Mouse (Mus musculus) embryonic fibroblast, embryonic 13.5 days (primary cell): ENCODE data around the gene Chst3. TPM values are rescaled to one million over a fixed set of nuclear protein-coding genes. Genes with fewer than 3 reads are reported as not detected.
A peak's percentile ranks its signal among the peaks of the same experiment; 100 is the strongest.

Source experiments
- H3K27ac ChIP-seq: 2 replicates; pipeline ENCODE4 v1.5.1; 2012; ENCODE audit warnings: low read length, control low read depth, inconsistent platforms; ENCODE audit not compliant: insufficient read depth
- H3K4me1 ChIP-seq: 2 replicates; pipeline ENCODE4 v1.6.1; 2011; ENCODE audit warnings: low read length; ENCODE audit not compliant: control insufficient read depth, insufficient read depth
- H3K4me3 ChIP-seq: 2 replicates; pipeline ENCODE4 v1.5.1; 2011; ENCODE audit warnings: mild to moderate bottlenecking, control low read depth, low read length; ENCODE audit not compliant: insufficient read depth
- CTCF ChIP-seq: IDR thresholded peaks from 2 replicates; pipeline ENCODE4 v1.5.1; 2011; ENCODE audit warnings: mild to moderate bottlenecking, control low read depth, low read length, moderate library complexity, borderline replicate concordance; ENCODE audit not compliant: insufficient read depth
- POLR2A ChIP-seq: IDR thresholded peaks from 2 replicates; pipeline ENCODE4 v1.6.1; 2011; ENCODE audit warnings: low read depth, mild to moderate bottlenecking, control low read depth, low read length, moderate library complexity
- polyA plus RNA-seq: library from polyadenylated mRNA; stranded (reverse); fragments of >200 nt; gene quantifications from 2 replicates; pipeline ENCODE4 v1.2.4, GENCODE M21; 2011; ENCODE audit warnings: low read depth; ENCODE audit not compliant: missing spikeins, insufficient read length

Chst3 gene
- polyA plus RNA-seq, 1 experiment, result 0.63 TPM

GRCm38 (mm10) chr10:60215077-60215960 is 3.7 kb downstream of the Chst3 start:
- Histone ChIP-seq H3K4me3 (no peak overlapping the region), H3K4me1 (no peaks in the 10 kb centered on the region; the same call in 1 of the 2 replicates), H3K27ac (no peak overlapping the region)
- TF ChIP-seq CTCF (no peak), POLR2A (no peak)

DNA sequence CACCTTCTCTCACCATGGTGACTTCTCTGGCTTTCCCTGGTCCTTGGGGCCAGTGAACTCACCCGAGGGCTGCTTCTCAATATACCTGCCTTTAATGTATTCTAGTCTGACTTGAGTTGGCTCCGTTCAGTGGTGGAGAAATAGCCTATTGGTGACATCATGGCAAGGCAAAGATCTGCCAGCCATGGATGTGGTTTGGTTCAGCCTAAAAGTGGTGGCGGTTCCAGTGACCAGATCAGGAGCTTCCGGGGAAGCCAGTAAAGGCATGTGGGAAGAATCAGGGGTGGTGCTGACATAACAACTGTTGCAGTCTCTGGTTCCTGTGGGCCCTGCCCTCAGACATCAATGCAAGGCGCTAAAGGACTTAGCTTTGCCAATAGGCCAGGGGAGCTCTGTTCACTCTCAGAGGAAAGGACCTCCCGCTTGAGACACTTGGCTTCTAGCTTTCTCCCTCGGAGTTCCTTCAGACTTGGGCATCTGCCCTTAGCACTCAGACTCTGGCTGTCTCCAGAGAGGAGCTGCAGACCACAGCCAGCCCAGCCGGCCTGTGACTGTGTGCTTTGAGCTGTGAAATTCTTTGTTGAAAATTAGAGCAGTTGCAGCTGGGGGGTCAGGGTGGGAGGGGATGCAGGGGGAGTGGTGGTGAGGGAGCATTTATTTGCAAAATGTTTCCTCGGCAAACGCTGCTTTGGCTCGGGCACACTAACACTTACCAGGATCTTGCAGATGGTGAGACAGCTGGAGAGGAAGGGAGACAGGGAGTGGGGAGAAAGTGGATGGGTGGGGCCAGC is 6.3 kb downstream of the Chst3 start:
- no peak for TF ChIP-seq CTCF
- no peak for TF ChIP-seq POLR2A
- no peak overlapping the region for H3K4me3 ChIP-seq
- peaks cover 5% of the 10 kb centered on the region for H3K4me1 ChIP-seq
- no peak overlapping the region for H3K27ac ChIP-seq

DNA sequence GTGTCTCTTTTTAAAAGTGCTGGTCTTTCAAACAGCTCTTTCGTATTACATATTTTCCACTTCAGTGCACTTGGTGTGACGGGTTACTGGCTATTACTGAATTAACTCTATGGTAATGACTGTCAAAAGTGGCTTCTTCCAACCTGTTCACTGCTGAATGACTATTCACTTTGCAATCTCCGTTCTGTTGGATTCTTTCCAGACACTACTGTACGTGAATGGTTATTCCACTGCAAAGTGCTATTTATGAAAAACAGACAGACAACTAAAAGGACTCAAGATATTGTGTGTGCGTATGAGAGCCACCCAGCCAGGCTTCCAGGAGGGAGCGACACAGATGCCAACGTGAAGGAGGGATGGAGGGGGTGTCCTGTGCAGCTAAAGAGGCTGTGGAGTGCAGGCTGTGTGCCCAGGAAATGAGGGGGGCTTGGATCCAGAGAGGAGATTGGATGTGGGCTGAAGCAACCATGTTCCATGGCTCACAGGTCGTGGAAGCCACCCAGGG is 7.5 kb downstream of the Chst3 start:
- TF ChIP-seq POLR2A, result no peak
- TF ChIP-seq CTCF, result no peak
- Histone ChIP-seq H3K4me1 (peaks cover 5% of the 10 kb centered on the region), H3K4me3 (no peak overlapping the region), H3K27ac (no peak overlapping the region)

- Histone ChIP-seq H3K4me1 (peaks cover 5% of the 10 kb centered on the region), H3K4me3 (no peak overlapping the region), H3K27ac (no peak overlapping the region)
- no peak for TF ChIP-seq POLR2A
- no peak for TF ChIP-seq CTCF
Observed at GRCm38 (mm10) chr10:60210468-60210867, 8.6 kb downstream of the Chst3 start.

- peaks cover 5% of the 10 kb centered on the region for H3K4me1 ChIP-seq
- H3K4me3 ChIP-seq, result no peak overlapping the region
- peak overlapping the region; percentile 12; the same call in 1 of the 2 replicates for H3K27ac ChIP-seq
- TF ChIP-seq CTCF (no peak), POLR2A (no peak)
Observed at GRCm38 (mm10) chr10:60209237-60209636, 9.8 kb downstream of the Chst3 start.

- no peak for TF ChIP-seq CTCF
- TF ChIP-seq POLR2A, result no peak
- H3K4me1 ChIP-seq, result peaks cover 5% of the 10 kb centered on the region
- no peak overlapping the region for H3K27ac ChIP-seq
- no peak overlapping the region for H3K4me3 ChIP-seq
Observed at GRCm38 (mm10) chr10:60207166-60207705, 11.8 kb downstream of the Chst3 start.

GRCm38 (mm10) chr10:60205601-60206241 is 13.3 kb downstream of the Chst3 start:
- H3K4me3 ChIP-seq, result no peak overlapping the region
- TF ChIP-seq CTCF, result no peak
- TF ChIP-seq POLR2A, result no peak
- H3K4me1 ChIP-seq, result peaks cover 5% of the 10 kb centered on the region
- H3K27ac ChIP-seq, result no peak overlapping the region

GRCm38 (mm10) chr10:60202785-60203184 is 16.3 kb downstream of the Chst3 start:
- no peak overlapping the region for H3K4me3 ChIP-seq
- H3K27ac ChIP-seq, result no peak overlapping the region
- TF ChIP-seq CTCF (no peak), POLR2A (no peak)
- no peaks in the 10 kb centered on the region for H3K4me1 ChIP-seq

DNA sequence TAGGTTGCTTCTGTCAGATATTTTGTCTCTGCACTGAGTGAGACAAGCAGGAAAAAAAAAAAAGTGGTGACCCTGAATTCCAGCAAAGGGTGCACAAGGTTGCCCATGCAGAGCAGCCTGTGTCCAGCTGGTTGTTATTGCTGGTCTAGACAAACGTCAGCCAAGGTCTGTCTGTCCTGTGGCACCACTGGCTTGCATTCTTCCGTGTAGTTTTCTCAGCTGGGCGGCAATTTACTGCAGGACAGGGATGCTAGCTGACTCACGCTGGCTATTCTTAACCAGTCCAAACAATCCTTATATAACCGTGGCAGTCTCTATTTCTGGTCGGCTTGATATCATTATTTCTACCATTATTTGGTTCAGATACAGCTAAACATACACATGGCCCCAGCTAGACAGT is 18.1 kb downstream of the Chst3 start:
- Histone ChIP-seq H3K4me3 (no peak overlapping the region), H3K27ac (no peak overlapping the region), H3K4me1 (no peaks in the 10 kb centered on the region)
- no peak for TF ChIP-seq POLR2A
- TF ChIP-seq CTCF, result no peak
